Mouse (Mus musculus): Measurements from ENCODE around the gene Cep68.

Gene Cep68

GRCm38 (mm10) chr11:20249296-20250110, at the start of gene Cep68:
Gene Cep68 (minus strand): TSS chr11:20249429.
- in situ Hi-C loops (cut with MboI; ENCODE audit: unreplicated experiment in 2 of 2): loop anchor here (10.0 to 25.0 kb wide), 6 partner anchors 287 to 938 kb away; partner anchors contain the start of gene Sertad2 (in 1 of the 2)

GRCm38 (mm10) chr11:20284463-20284862, 35.2 kb upstream of the Cep68 start:
- in situ Hi-C loops (cut with MboI; ENCODE audit: unreplicated experiment in 2 of 2): no loop called here

GRCm38 (mm10) chr11:20282601-20283219, 33.5 kb upstream of the Cep68 start:
- in situ Hi-C loops (cut with MboI; ENCODE audit: unreplicated experiment in 2 of 2): no loop called here

- in situ Hi-C loops (cut with MboI; ENCODE audit: unreplicated experiment in 2 of 2): no loop called here
These were observed 31.8 kb upstream of the Cep68 start for GRCm38 (mm10) chr11:20280982-20281381.

- in situ Hi-C loops (cut with MboI; ENCODE audit: unreplicated experiment in 2 of 2): no loop called here
These were observed 29.5 kb upstream of the Cep68 start for GRCm38 (mm10) chr11:20278702-20279101.

- in situ Hi-C loops (cut with MboI; ENCODE audit: unreplicated experiment in 2 of 2): no loop called here
These were observed 27.9 kb upstream of the Cep68 start for GRCm38 (mm10) chr11:20277106-20277505.

- in situ Hi-C loops (cut with MboI; ENCODE audit: unreplicated experiment in 2 of 2): no loop called here
These were observed 26.7 kb upstream of the Cep68 start for GRCm38 (mm10) chr11:20275974-20276373.

- in situ Hi-C loops (cut with MboI; ENCODE audit: unreplicated experiment in 2 of 2): loop anchor here (5.0 to 25.0 kb wide), 6 partner anchors 175 to 642 kb away; partner anchors contain the start of gene Aftph (in 1 of the 2)
These were observed 20.7 kb upstream of the Cep68 start for GRCm38 (mm10) chr11:20269885-20270284.

GRCm38 (mm10) chr11:20262628-20263380, 13.6 kb upstream of the Cep68 start:
- in situ Hi-C loops (cut with MboI; ENCODE audit: unreplicated experiment in 2 of 2): loop anchor here (5.0 to 25.0 kb wide), 6 partner anchors 182 to 1204 kb away; partner anchors contain the start of gene Aftph (in 1 of the 2)

GRCm38 (mm10) chr11:20254791-20255190, 5.6 kb upstream of the Cep68 start:
- in situ Hi-C loops (cut with MboI; ENCODE audit: unreplicated experiment in 2 of 2): loop anchor here in 1 of 2 experiments (25.0 kb wide), 2 partner anchors 433 to 658 kb away; no protein-coding TSS in a partner anchor

GRCm38 (mm10) chr11:20253088-20253487, 3.9 kb upstream of the Cep68 start:
- in situ Hi-C loops (cut with MboI; ENCODE audit: unreplicated experiment in 2 of 2): loop anchor here in 1 of 2 experiments (25.0 kb wide), 2 partner anchors 434 to 659 kb away; no protein-coding TSS in a partner anchor

- in situ Hi-C loops (cut with MboI; ENCODE audit: unreplicated experiment in 2 of 2): loop anchor here in 1 of 2 experiments (25.0 kb wide), 2 partner anchors 437 to 662 kb away; no protein-coding TSS in a partner anchor
These were observed 1.4 kb upstream of the Cep68 start for GRCm38 (mm10) chr11:20250476-20251178.

- in situ Hi-C loops (cut with MboI; ENCODE audit: unreplicated experiment in 2 of 2): loop anchor here (10.0 to 25.0 kb wide), 4 partner anchors 287 to 938 kb away; partner anchors contain the start of gene Sertad2 (in 1 of the 2)
These were observed 389 bp downstream of the Cep68 start for GRCm38 (mm10) chr11:20248840-20249239.

- in situ Hi-C loops (cut with MboI; ENCODE audit: unreplicated experiment in 2 of 2): loop anchor here (10.0 to 25.0 kb wide), 4 partner anchors 286 to 939 kb away; partner anchors contain the start of gene Sertad2 (in 1 of the 2)
These were observed 952 bp downstream of the Cep68 start for GRCm38 (mm10) chr11:20248277-20248676.

- in situ Hi-C loops (cut with MboI; ENCODE audit: unreplicated experiment in 2 of 2): loop anchor here (10.0 to 25.0 kb wide), 4 partner anchors 285 to 940 kb away; partner anchors contain the start of gene Sertad2 (in 1 of the 2)
These were observed 1.9 kb downstream of the Cep68 start for GRCm38 (mm10) chr11:20247146-20247855.

- in situ Hi-C loops (cut with MboI; ENCODE audit: unreplicated experiment in 2 of 2): loop anchor here (10.0 to 25.0 kb wide), 4 partner anchors 284 to 941 kb away; partner anchors contain the start of gene Sertad2 (in 1 of the 2)
These were observed 2.6 kb downstream of the Cep68 start for GRCm38 (mm10) chr11:20246616-20247015.

- in situ Hi-C loops (cut with MboI; ENCODE audit: unreplicated experiment in 2 of 2): loop anchor here (10.0 to 25.0 kb wide), 4 partner anchors 283 to 942 kb away; partner anchors contain the start of gene Sertad2 (in 1 of the 2)
These were observed 3.9 kb downstream of the Cep68 start for GRCm38 (mm10) chr11:20245316-20245715.
